Mouse (Mus musculus) embryonic facial prominence, embryonic 12.5 days (tissue): ENCODE results near the gene Mettl2. TPM values are rescaled to one million over a fixed set of nuclear protein-coding genes. Genes with fewer than 3 reads are reported as not detected.
"Not testable (repeated sequence)": the region's sequence is repeated elsewhere in the genome, so short reads cannot be mapped to it uniquely, and the experiment has no call there.

Experiments used
- ATAC-seq: fragments of 200-750 bp; cut with Nextera tagmentation; 2 replicates; pipeline ENCODE4 v1.8.0; 2017; ENCODE audit not compliant: insufficient number of reproducible peaks, insufficient read depth, low FRiP score, low TSS enrichment
- H3K27ac ChIP-seq: fragments of 300-500 bp; sonication (generic); 2 replicates; pipeline ENCODE4 v1.5.1; 2016; ENCODE audit warnings: mild to moderate bottlenecking
- H3K27me3 ChIP-seq: fragments of 300-500 bp; sonication (generic); 2 replicates; pipeline ENCODE4 v1.6.1; 2016; ENCODE audit warnings: mild to moderate bottlenecking, moderate library complexity
- H3K36me3 ChIP-seq: fragments of 300-500 bp; sonication (generic); 2 replicates; pipeline ENCODE4 v1.6.1; 2016; ENCODE audit warnings: mild to moderate bottlenecking
- H3K4me1 ChIP-seq: fragments of 300-500 bp; sonication (generic); 2 replicates; pipeline ENCODE4 v1.6.1; 2016
- H3K4me2 ChIP-seq: fragments of 300-500 bp; sonication (generic); replicated peaks from 2 replicates; pipeline ENCODE4 v1.6.1; 2016; ENCODE audit warnings: mild to moderate bottlenecking, moderate library complexity
- H3K4me3 ChIP-seq: fragments of 300-500 bp; sonication (generic); 2 replicates; pipeline ENCODE4 v1.5.1; 2016; ENCODE audit warnings: mild to moderate bottlenecking
- H3K9ac ChIP-seq: fragments of 300-500 bp; sonication (generic); 2 replicates; pipeline ENCODE4 v1.6.1; 2016; ENCODE audit warnings: mild to moderate bottlenecking, moderate library complexity
- H3K9me3 ChIP-seq: fragments of 300-500 bp; sonication (generic); 2 replicates; pipeline ENCODE4 v1.6.1; 2016; ENCODE audit warnings: mild to moderate bottlenecking, moderate library complexity
- WGBS: fragments of 180-500 bp; shearing (Covaris S2); methylation state at CpG from one replicate; pipeline ENCODE4 v1.1.7; 2016; 5-methylcytosine and 5-hydroxymethylcytosine counted together
- polyA plus RNA-seq: library from polyadenylated mRNA; unstranded; fragments of >200 nt; fragmentation: Nextera tagmentation; extraction: Ambion mirVana; gene quantifications from 2 replicates; pipeline ENCODE4 v1.2.1, GENCODE M21; 2016

The Mettl2 gene
- polyA plus RNA-seq = 51.2 and 53.3 TPM in 2 replicates

GRCm38 (mm10) chr11:105125735-105126519 lies at the start of gene Mettl2:
Mettl2 (plus strand) TSS chr11:105126425.
- WGBS = 1% methylated on average over 38 of the region's 38 CpGs

GRCm38 (mm10) chr11:105112448-105112847 lies 13.8 kb upstream of the Mettl2 start:
- H3K4me1 ChIP-seq, H3K4me3 ChIP-seq, H3K27ac ChIP-seq, H3K36me3 ChIP-seq, ATAC-seq, H3K27me3 ChIP-seq, H3K4me2 ChIP-seq, H3K9me3 ChIP-seq, H3K9ac ChIP-seq: not testable (repeated sequence)
- WGBS = 89% methylated on average over 20 of the region's 22 CpGs

More at GRCm38 (mm10) chr11:105125735-105126519, at the start of gene Mettl2:
- H3K4me2 ChIP-seq = peak within 1 kb of the TSS; percentile 76
- no peak within 1 kb of the TSS for H3K27ac ChIP-seq
- H3K4me3 ChIP-seq = peak within 1 kb of the TSS; percentile 72
- peaks cover 9% of the 10 kb centered on the region for H3K4me1 ChIP-seq
- H3K27me3 ChIP-seq = no peaks in the 10 kb centered on the region
- no peaks in the 10 kb centered on the region for H3K9me3 ChIP-seq
- peak; percentile 82 for ATAC-seq
- H3K9ac ChIP-seq = peak within 1 kb of the TSS; percentile 56
- H3K36me3 ChIP-seq = peaks cover 16% of the 10 kb centered on the region

DNA sequence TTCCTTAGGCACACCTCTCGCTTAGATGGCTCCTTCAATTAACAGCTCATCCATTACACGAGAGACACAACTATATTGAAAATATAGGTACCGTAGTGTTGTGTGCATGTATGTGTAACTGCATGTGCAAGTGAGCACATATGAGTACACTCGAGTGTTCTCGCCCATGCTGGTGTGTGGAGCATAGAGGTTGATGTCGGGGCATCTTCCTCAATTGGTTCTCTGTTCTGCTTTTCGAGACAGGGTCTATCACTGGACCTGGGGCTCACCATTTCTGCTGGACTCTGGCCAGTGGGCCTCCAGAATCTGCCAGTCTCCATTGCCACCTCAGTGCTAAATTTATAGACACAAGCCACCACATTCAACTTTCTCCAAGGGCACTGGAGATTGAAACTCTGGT lies 8.4 kb upstream of the Mettl2 start:
- H3K36me3 ChIP-seq = no peaks in the 10 kb centered on the region
- H3K4me2 ChIP-seq = no peak overlapping the region
- no peaks in the 10 kb centered on the region for H3K27me3 ChIP-seq
- no peak overlapping the region for H3K4me3 ChIP-seq
- ATAC-seq = no peak
- H3K4me1 ChIP-seq = no peaks in the 10 kb centered on the region
- H3K9ac ChIP-seq = no peak overlapping the region
- no peak overlapping the region for H3K27ac ChIP-seq
- 89% methylated on average over 7 of the region's 7 CpGs for WGBS
- no peaks in the 10 kb centered on the region for H3K9me3 ChIP-seq

- no peak overlapping the region for H3K9ac ChIP-seq
- no peak overlapping the region for H3K27ac ChIP-seq
- H3K4me3 ChIP-seq = no peak overlapping the region
- no peaks in the 10 kb centered on the region for H3K4me1 ChIP-seq
- H3K36me3 ChIP-seq = no peaks in the 10 kb centered on the region
- H3K9me3 ChIP-seq = no peaks in the 10 kb centered on the region
- no peak overlapping the region for H3K4me2 ChIP-seq
- WGBS = 16% methylated on average over 4 of the region's 4 CpGs
- no peaks in the 10 kb centered on the region for H3K27me3 ChIP-seq
- ATAC-seq = no peak
These were observed 5.6 kb upstream of the Mettl2 start for GRCm38 (mm10) chr11:105120551-105121061.

- not testable (repeated sequence) for ATAC-seq
These were observed 4.4 kb upstream of the Mettl2 start for GRCm38 (mm10) chr11:105121792-105122191.

GRCm38 (mm10) chr11:105123986-105124385 lies 2.2 kb upstream of the Mettl2 start:
- H3K9ac ChIP-seq = no peak overlapping the region
- ATAC-seq = no peak
- 10% methylated on average over 9 of the region's 9 CpGs for WGBS
- H3K27ac ChIP-seq = no peak overlapping the region
- no peak overlapping the region for H3K4me2 ChIP-seq
- H3K36me3 ChIP-seq = no peaks in the 10 kb centered on the region
- no peaks in the 10 kb centered on the region for H3K27me3 ChIP-seq
- no peak overlapping the region for H3K4me3 ChIP-seq
- H3K4me1 ChIP-seq = peaks cover 9% of the 10 kb centered on the region
- no peaks in the 10 kb centered on the region for H3K9me3 ChIP-seq

More at GRCm38 (mm10) chr11:105121792-105122191, 4.4 kb upstream of the Mettl2 start:
- H3K4me2 ChIP-seq, H3K9ac ChIP-seq, H3K36me3 ChIP-seq, H3K4me1 ChIP-seq, H3K27ac ChIP-seq, H3K4me3 ChIP-seq, H3K9me3 ChIP-seq, H3K27me3 ChIP-seq: not testable (repeated sequence)
- WGBS = 60% methylated on average over 5 of the region's 5 CpGs

DNA sequence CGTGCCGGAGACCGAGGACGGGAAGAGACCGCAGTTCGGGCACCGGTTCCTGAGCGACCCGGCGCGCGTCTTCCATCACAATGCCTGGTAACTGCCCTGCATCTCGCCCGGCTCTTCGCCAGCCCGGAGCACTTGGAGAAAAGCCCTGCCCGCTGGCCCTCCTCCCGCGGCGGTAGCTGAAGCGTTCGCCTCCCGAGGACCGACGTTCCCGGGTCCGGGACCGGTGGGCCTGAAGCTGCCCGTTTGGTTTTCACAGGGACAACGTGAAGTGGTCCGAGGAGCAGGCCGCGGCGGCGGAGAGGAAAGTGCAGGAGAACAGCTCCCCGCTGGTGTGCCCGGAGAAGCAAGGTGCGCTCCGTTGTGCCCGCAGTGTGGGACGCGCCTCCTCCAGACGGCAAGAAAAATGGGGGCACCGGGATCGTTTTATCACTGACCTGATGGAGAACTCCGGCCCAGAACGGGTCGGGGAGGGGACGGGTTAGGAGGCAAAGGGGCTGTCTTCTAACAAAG lies 350 bp downstream of the Mettl2 start:
- ATAC-seq = 0 out of 2 replicates have a peak, but pooled peaks have one; percentile 3
- Histone ChIP-seq H3K9ac (peak overlapping the region; percentile 56), H3K27me3 (no peaks in the 10 kb centered on the region), H3K27ac (no peak overlapping the region), H3K4me1 (peaks cover 9% of the 10 kb centered on the region), H3K36me3 (peaks cover 21% of the 10 kb centered on the region), H3K9me3 (no peaks in the 10 kb centered on the region), H3K4me3 (peak overlapping the region; percentile 72), H3K4me2 (peak overlapping the region; percentile 76)
- WGBS = under 1% methylated on average over 49 of the region's 49 CpGs

- H3K9ac ChIP-seq = no peak overlapping the region
- H3K27me3 ChIP-seq = no peaks in the 10 kb centered on the region
- H3K4me2 ChIP-seq = no peak overlapping the region
- H3K36me3 ChIP-seq = peaks cover 92% of the 10 kb centered on the region
- WGBS = 95% methylated on average over 7 of the region's 7 CpGs
- no peaks in the 10 kb centered on the region for H3K9me3 ChIP-seq
- no peak overlapping the region for H3K27ac ChIP-seq
- H3K4me1 ChIP-seq = no peaks in the 10 kb centered on the region
- ATAC-seq = no peak
- H3K4me3 ChIP-seq = no peak overlapping the region
These were observed 9.5 kb downstream of the Mettl2 start for GRCm38 (mm10) chr11:105135692-105136091.

DNA sequence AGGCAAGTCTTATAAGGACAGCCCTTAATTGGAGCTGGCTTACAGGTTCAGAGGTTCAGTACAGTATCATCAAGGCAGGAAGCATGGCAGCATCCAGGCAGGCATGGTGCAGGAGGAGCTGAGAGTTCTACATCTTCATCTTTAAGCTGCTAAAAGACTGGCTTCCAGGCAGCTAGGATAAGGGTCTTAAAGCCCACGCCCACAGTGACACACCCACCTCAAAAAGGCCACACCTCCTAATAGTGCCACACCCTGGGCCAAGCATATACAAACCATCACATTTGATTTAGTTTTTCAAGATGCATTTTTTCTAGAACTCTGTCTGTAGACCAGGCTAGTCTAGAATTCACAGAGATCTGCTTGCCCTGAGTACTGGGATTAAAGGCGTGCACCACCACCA lies 11.0 kb downstream of the Mettl2 start:
- not testable (repeated sequence) for H3K4me3 ChIP-seq, H3K9me3 ChIP-seq, H3K27me3 ChIP-seq, H3K4me1 ChIP-seq, H3K27ac ChIP-seq, ATAC-seq, H3K9ac ChIP-seq, H3K4me2 ChIP-seq
- H3K36me3 ChIP-seq = peaks cover 86% of the 10 kb centered on the region
- 95% methylated on average over 2 of the region's 2 CpGs for WGBS

DNA sequence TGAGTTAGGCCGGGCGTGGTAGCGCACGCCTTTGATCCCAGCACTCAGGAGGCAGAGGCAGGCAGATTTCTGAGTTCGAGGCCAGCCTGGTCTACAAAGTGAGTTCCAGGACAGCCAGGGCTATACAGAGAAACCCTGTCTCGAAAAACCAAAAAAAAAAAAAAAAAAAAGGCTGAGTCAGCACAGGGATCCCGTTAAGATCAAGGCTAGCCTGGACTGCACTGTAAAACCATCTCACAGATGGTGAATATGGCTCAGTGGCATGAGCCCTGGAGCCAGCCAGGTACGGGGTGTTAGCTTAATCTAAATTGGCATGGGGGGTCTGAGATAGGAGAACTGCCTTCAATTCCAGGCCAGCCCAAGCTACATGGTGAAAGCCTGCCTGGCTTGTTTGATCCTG lies 14.3 kb downstream of the Mettl2 start:
- not testable (repeated sequence) for H3K9ac ChIP-seq, H3K9me3 ChIP-seq, H3K27ac ChIP-seq, H3K4me1 ChIP-seq, H3K4me3 ChIP-seq, H3K4me2 ChIP-seq, ATAC-seq, H3K27me3 ChIP-seq
- 96% methylated on average over 7 of the region's 8 CpGs for WGBS
- peaks cover 55% of the 10 kb centered on the region for H3K36me3 ChIP-seq

DNA sequence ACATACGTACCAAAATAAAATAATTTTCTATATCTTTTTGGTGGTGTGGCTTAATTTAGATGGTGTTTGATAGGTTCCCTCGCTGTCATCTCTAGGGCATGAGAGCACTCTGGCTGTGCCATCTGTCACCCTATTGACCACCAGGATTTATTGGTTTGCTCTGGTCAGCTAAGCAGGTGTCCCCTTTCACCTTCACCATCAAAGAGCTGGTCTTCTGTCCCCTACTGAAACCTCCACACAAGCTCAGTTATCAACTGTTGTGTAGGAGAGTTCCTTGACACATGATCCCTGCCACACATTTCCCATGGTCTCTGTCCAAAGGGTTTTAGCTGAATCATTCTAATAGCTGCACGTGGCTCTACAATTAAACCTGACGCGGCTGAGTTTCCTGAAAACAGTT lies 14.9 kb downstream of the Mettl2 start:
- ATAC-seq = no peak
- H3K4me3 ChIP-seq = no peak overlapping the region
- H3K4me2 ChIP-seq = no peak overlapping the region
- no peak overlapping the region for H3K9ac ChIP-seq
- H3K9me3 ChIP-seq = no peaks in the 10 kb centered on the region
- peaks cover 49% of the 10 kb centered on the region for H3K36me3 ChIP-seq
- H3K27me3 ChIP-seq = no peaks in the 10 kb centered on the region
- H3K27ac ChIP-seq = no peak overlapping the region
- H3K4me1 ChIP-seq = no peaks in the 10 kb centered on the region
- 90% methylated on average over 5 of the region's 5 CpGs for WGBS

DNA sequence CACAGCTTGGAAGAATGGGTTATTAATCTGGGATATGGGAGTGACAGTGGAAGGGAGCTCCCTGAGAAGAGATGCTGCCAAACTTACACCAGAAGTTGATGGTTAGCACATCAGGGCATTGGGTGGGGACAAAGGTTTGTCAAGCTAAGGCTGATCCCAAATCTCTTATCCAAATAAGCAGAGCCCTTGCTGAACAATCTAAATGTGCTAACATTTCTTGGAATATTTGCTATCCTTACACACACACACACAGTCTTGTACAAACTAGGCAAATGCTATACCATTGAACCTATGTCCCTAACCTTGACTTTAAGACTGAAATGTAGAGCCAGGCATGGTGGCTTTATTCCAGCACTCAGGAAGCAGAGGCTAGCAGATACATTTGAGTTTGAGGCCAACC lies 17.3 kb downstream of the Mettl2 start:
- H3K4me1 ChIP-seq = no peaks in the 10 kb centered on the region
- H3K27me3 ChIP-seq = no peaks in the 10 kb centered on the region
- no peaks in the 10 kb centered on the region for H3K9me3 ChIP-seq
- H3K9ac ChIP-seq = no peak overlapping the region
- H3K36me3 ChIP-seq = peaks cover 24% of the 10 kb centered on the region
- H3K4me3 ChIP-seq = no peak overlapping the region
- H3K4me2 ChIP-seq = no peak overlapping the region
- no peak overlapping the region for H3K27ac ChIP-seq
- ATAC-seq = no peak
